Mouse (Mus musculus): ENCODE measurements around the gene Vmn2r22.
"Not testable (repeated sequence)": the region's sequence is repeated elsewhere in the genome, so short reads cannot be mapped to it uniquely, and the experiment has no call there.

Vmn2r22 gene

DNA sequence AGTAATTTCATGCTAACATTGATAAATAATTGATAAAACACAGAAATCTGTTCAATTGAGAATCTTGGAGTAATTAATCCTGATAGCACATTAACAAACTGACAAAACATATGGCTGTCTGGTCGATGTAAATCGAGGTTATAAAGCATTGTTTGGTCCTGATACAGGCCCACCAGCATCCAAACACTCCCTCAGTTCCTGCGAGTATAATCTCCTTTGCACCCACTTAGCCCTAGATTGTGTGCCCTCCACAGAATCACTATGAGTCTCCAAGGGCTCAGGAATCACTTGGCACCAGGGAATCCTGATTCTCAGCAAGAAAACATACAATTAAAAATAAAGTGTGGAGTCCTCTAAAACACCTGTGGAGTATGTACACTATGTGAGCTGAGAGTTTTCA, at the start of gene Vmn2r22:
TSS of gene Vmn2r22 (minus strand) at position 101 of the 400 bp plus-strand sequence.
- not testable (repeated sequence) for DNase-seq

DNA sequence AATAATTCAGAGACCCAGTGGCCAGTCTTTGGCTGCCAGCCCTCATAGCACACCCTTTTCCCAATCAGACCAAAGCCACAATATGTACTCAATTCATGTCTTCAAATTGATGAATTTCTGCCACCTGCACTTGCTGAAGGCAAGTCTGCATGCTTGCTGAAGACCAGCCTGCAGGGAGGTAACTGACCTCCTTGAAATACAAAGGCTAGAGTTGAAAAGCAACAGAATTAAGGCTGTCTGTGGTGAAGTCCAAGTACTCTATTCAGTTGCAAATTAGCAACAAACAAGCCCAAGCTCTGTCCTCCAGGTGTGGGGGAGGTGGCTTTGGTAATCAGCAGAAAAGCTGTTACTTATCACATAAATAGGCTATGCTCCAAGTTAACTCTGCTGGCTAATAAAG, 46.7 kb upstream of the Vmn2r22 start:
- no peak for DNase-seq

DNA sequence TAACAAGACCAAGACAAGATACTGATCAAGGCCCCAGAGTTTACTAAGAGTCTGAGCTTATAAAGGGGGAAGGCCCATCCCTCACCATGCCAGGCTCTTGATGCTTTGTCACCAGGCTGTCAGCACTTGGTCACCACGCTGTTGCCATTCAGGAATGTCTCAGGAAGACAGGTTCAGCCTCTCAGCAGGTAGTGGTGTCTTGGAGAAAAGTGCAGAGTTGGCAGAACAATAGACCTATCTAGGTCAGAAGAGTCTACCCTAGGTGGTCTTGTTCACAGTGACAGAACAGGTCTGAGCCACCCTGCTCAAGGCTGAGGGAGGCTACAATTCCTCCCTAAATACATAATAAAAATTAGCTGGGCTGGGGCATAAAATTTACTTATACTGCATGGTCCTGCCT, 46.1 kb upstream of the Vmn2r22 start:
- DNase-seq, result not testable (repeated sequence)

DNA sequence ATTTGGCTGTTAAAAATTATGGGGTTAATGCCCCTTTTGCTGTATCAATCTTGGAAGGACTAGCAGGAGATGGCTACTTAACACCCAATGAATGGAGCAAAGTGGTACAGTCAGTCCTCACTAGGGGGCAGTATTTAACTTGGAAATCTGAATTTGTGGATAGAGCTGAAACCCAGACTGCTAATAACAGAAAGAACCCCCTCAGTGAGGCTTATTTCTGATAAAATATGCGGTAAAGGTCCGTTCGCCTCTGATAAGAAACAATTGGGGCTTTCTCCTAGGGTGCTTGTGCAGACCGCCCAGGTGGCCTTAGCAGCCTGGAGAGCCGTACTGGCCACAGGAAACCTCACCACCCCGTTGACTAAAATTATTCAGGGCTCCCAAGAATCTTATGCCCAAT, 6.5 kb upstream of the Vmn2r22 start:
- DNase-seq, result no peak

DNA sequence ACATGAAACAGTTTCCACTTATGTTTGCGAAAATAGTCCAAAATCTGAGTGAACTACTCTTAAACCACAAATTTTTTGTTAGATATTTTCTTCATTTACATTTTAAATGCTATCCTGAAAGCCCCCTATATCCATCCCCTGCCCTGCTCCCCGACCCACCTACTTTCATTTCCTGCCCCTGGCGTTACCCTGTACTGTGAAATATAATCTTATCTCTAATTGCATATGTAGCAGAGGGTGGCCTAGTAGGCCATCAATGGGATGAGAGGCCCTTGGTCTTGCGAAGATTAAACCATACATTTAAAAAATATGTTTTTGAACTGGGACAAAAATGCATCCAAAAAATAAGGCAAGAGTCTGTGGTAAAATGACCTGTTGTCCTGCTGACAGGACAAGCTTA, 11.1 kb downstream of the Vmn2r22 start:
- DNase-seq, result not testable (repeated sequence)

DNA sequence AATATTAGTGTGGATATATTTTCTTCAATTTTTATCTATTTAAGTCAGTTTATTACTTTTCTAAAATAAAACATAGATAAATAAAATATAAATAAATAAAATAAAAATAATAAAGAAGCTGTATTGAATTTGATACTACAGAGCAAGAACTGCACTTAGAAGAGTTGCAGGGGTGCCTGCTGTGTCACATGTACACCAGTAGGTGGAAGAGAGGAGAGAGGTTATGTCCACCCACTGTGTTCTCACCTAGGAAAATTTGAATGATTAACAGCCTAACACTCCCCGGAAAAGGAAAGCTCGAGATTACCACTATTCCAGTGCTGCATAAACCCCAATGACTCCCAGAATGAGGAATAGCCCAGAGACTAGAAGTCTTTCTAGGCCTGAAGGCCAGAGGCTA, 26.7 kb downstream of the Vmn2r22 start:
- not testable (repeated sequence) for DNase-seq

DNA sequence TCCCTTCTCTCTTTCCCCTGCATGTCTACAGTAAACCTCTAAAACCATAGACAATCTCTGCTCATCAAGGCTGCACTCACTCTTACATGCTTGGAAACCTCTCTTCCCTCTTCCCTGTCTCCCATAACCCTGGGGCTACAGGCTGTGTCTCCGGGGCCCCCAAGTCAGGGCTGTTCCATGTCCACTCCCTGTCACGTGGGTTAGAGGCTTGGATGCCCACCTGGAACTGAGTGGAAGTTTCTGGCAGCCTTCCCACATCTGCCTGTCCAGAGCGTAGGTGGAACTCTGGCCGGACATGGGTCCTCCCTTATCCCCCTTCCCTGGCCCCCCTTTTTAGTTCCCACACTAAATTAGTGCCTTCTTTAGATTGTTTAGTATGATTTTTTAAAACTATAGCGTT, 62.2 kb downstream of the Vmn2r22 start:
- DNase-seq, result not testable (repeated sequence)

DNA sequence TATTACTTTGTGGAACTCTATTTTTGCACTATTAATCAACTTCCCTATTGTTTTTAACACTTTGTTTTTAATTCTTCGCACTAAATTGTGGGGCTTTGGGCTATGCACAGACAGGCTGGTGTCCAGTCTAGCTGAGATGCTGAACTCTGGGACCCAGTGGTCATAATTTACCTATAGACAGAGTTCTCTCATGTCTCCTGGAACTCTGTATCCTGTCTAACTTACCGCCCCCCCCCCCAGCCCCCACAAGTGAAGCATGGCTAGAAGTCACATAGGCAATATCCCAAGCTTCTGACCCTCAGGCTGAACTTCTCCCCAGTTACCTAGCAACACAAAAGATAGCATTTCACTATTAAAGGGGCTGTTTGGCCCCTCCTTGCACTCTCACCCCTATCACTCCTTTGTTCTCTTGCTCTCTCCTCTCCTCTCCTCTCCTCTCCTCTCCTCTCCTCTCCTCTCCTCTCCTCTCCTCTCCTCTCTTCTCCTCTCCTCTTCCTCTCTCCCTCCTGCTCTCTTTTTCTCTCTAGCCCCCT, 62.7 kb downstream of the Vmn2r22 start:
- not testable (repeated sequence) for DNase-seq

DNA sequence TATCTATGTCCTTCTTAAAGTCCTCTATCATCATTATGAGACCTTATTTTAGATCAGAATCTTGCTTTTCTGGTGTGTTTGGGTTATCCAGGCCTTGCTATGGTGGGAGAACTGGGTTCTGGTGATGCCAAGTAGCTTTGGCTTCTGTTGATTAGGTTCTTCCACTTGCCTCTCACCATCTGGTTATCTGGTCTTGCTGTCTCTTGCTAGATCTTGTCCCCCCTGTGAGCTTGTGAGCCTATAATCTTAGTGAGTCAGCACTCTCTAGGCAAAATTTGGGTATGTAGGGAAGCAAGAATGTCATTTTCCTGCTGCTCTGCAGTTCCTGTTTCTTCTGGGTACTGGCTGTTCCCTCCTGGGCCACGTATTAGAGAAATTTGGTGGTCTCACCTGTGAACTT, 66.5 kb downstream of the Vmn2r22 start:
- not testable (repeated sequence) for DNase-seq

DNA sequence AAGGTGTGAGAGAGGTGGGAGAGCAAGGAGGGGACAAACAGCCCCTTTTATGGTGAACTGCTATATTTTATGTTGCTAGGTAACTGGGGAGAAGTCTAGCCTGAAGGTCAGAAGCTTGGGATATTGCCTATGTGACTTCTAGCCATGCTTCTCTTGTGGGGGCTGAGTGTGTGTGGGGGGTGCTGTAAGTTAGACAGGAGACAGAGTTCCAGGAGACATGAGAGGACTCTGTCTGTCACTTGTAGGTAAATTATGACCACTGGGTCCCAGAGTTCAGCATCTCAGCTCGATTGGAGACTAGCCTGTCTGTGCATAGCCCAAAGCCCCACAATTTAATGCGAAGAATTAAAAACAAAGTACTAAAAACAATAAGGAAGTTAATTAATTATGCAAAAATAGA, 75.8 kb downstream of the Vmn2r22 start:
- DNase-seq, result not testable (repeated sequence)

Data from spleen, adult 18-20 months (tissue).